22 mouse cellular contexts compared by ENCODE assay signal in genomic region chr13:59997431-59997830, GRCm38 (mm10).
A peak's percentile ranks its signal among the peaks of the same experiment; 100 is the strongest.
DNase-seq lines count a peak whose midpoint lies in the region; ATAC-seq lines count a peak whose summit lies in the region.
"Had no signal": no experiment of that assay in that cellular context is flagged by ENCODE, and none has a peak within 500 bp of the region (broad histone marks: within the 10 kb centered on the region; RNA-seq: fewer than 3 reads in every experiment).

No protein-coding gene starts in this region.

- H3K27ac ChIP-seq in limb, embryonic 12.5 days = peak overlapping the region; percentile 29; the same call in 1 of the 2 replicates
- peak overlapping the region; percentile 78 for H3K27ac ChIP-seq in limb, embryonic 15.5 days
- H3K27ac ChIP-seq: forebrain, embryonic 15.5 days; heart, adult 2 months; heart, embryonic 10.5 days; heart, embryonic 13.5 days; hindbrain, embryonic 12.5 days; hindbrain, embryonic 15.5 days had no signal

- DNase-seq in cerebellum, postnatal 10 days = peak; percentile 50 to 61
- DNase-seq in cerebellum, adult 11 months = no peak
- DNase-seq in left cerebral cortex, postnatal 4 days = peak; percentile 14
- DNase-seq in left cerebral cortex, postnatal 36 days (ENCODE audit: low spot score in 2 of 2) = no peak
- DNase-seq in lung, postnatal 4 days = no peak
- no peak for DNase-seq in embryo, embryonic 10 days (ENCODE audit: low spot score)
- DNase-seq: adrenal gland, adult 8-10 months; adrenal gland, postnatal 25 days; cerebellum, adult 2 months; cerebellum, adult 9-11 months; cerebellum, postnatal 36 days; gastrocnemius, postnatal 25 days; heart, adult 2 months had no signal

- 92% methylated on average over 3 of the region's 3 CpGs for WGBS in limb, embryonic 12.5 days
- 62% methylated on average over 3 of the region's 3 CpGs for WGBS in limb, embryonic 15.5 days

- no peaks in the 10 kb centered on the region for H3K27me3 ChIP-seq in limb, embryonic 12.5 days
- H3K27me3 ChIP-seq in limb, embryonic 15.5 days = no peaks in the 10 kb centered on the region
- H3K27me3 ChIP-seq: forebrain, embryonic 15.5 days; heart, embryonic 13.5 days; hindbrain, embryonic 12.5 days; hindbrain, embryonic 15.5 days had no signal

- intact Hi-C loops in left cerebral cortex, postnatal 4 days (cut with DNase I) = no loop called here
- intact Hi-C loops in left cerebral cortex, postnatal 36 days (cut with DNase I) = no loop called here

- 0 out of 2 replicates have a peak, but pooled peaks cover 5% of the 10 kb centered on the region for H3K9me3 ChIP-seq in limb, embryonic 12.5 days
- H3K9me3 ChIP-seq in limb, embryonic 15.5 days = no peaks in the 10 kb centered on the region
- H3K9me3 ChIP-seq: forebrain, embryonic 15.5 days; heart, embryonic 10.5 days; heart, embryonic 13.5 days; hindbrain, embryonic 12.5 days; hindbrain, embryonic 15.5 days had no signal

- no peaks in the 10 kb centered on the region for H3K36me3 ChIP-seq in limb, embryonic 12.5 days
- H3K36me3 ChIP-seq in limb, embryonic 15.5 days = no peaks in the 10 kb centered on the region
- H3K36me3 ChIP-seq: forebrain, embryonic 15.5 days; heart, embryonic 10.5 days; heart, embryonic 13.5 days; hindbrain, embryonic 12.5 days; hindbrain, embryonic 15.5 days had no signal

- H3K9ac ChIP-seq in limb, embryonic 12.5 days (replicated peaks) = no peak overlapping the region
- no peak overlapping the region for H3K9ac ChIP-seq in limb, embryonic 15.5 days
- H3K9ac ChIP-seq: forebrain, embryonic 15.5 days; heart, embryonic 13.5 days; hindbrain, embryonic 12.5 days; hindbrain, embryonic 15.5 days had no signal

- peaks cover 58% of the 10 kb centered on the region for H3K4me1 ChIP-seq in limb, embryonic 12.5 days (replicated peaks)
- peaks cover 33% of the 10 kb centered on the region for H3K4me1 ChIP-seq in limb, embryonic 15.5 days
- H3K4me1 ChIP-seq: hindbrain, embryonic 15.5 days had no signal

- no peak overlapping the region for H3K4me2 ChIP-seq in limb, embryonic 12.5 days
- H3K4me2 ChIP-seq in limb, embryonic 15.5 days = no peak overlapping the region
- H3K4me2 ChIP-seq: forebrain, embryonic 15.5 days; heart, embryonic 13.5 days; hindbrain, embryonic 12.5 days; hindbrain, embryonic 15.5 days had no signal

- H3K4me3 ChIP-seq in limb, embryonic 12.5 days (replicated peaks) = no peak overlapping the region
- no peak overlapping the region for H3K4me3 ChIP-seq in limb, embryonic 15.5 days
- H3K4me3 ChIP-seq: forebrain, embryonic 15.5 days; heart, adult 2 months; heart, embryonic 10.5 days; heart, embryonic 13.5 days; hindbrain, embryonic 12.5 days; hindbrain, embryonic 15.5 days had no signal

- no peak for ATAC-seq in limb, embryonic 12.5 days (ENCODE audit: insufficient number of reproducible peaks, insufficient read depth, low FRiP score, low TSS enrichment, low read depth)
- no peak for ATAC-seq in limb, embryonic 15.5 days (ENCODE audit: insufficient number of reproducible peaks, low FRiP score, low TSS enrichment, low read depth)
- ATAC-seq: activated CD4-positive, CD25-positive, alpha-beta regulatory T cell, adult 4 months; CD4-positive, CD25-positive, alpha-beta regulatory T cell, adult 4 months; forebrain, embryonic 15.5 days had no signal

Comparison
In these comparisons a context has a peak if more than half of its experiments do, and no peak if none do; other contexts are left out.
1. DNase-seq: peak in cerebellum, postnatal 10 days (2 of 2) and left cerebral cortex, postnatal 4 days (single experiment); none in cerebellum, adult 11 months (single experiment), left cerebral cortex, postnatal 36 days (0 of 2), lung, postnatal 4 days (0 of 2) and embryo, embryonic 10 days (single experiment).